16 mouse cellular contexts compared by ENCODE assay signal in genomic region chr14:32917919-32918318, GRCm38 (mm10).
"Had no signal": no experiment of that assay in that cellular context is flagged by ENCODE, and none has a peak within 500 bp of the region (broad histone marks: within the 10 kb centered on the region; RNA-seq: fewer than 3 reads in every experiment).

No protein-coding gene starts in this region.

- H3K36me3 ChIP-seq: neural tube, embryonic 13.5 days; neural tube, embryonic 15.5 days; stomach, embryonic 15.5 days had no signal

- H3K9me3 ChIP-seq: neural tube, embryonic 13.5 days; neural tube, embryonic 15.5 days; stomach, embryonic 15.5 days had no signal

- H3K9ac ChIP-seq: neural tube, embryonic 13.5 days; neural tube, embryonic 15.5 days; stomach, embryonic 15.5 days had no signal

- H3K27ac ChIP-seq: neural tube, embryonic 13.5 days; neural tube, embryonic 15.5 days; stomach, embryonic 15.5 days; stomach, postnatal 0 days had no signal

- DNase-seq: retina, postnatal 1 day; right cerebral cortex, adult 18-20 months; right cerebral cortex, postnatal 14 days; right cerebral cortex, postnatal 25 days; right cerebral cortex, postnatal 4 days; spleen, adult 18-20 months; thymus, adult 18-20 months; thymus, adult 2 months; thymus, postnatal 14 days; thymus, postnatal 25 days; thymus, postnatal 36 days; thymus, postnatal 4 days had no signal

- H3K4me3 ChIP-seq: neural tube, embryonic 13.5 days; neural tube, embryonic 15.5 days; stomach, embryonic 15.5 days had no signal

- H3K27me3 ChIP-seq: neural tube, embryonic 13.5 days; neural tube, embryonic 15.5 days; stomach, embryonic 15.5 days had no signal

- H3K4me2 ChIP-seq: neural tube, embryonic 13.5 days; neural tube, embryonic 15.5 days; stomach, embryonic 15.5 days had no signal

- H3K4me1 ChIP-seq: neural tube, embryonic 13.5 days; neural tube, embryonic 15.5 days had no signal
